Mouse (Mus musculus) heart, postnatal 10 days (tissue): ENCODE results near the gene Ubtd2. TPM values are rescaled to one million over a fixed set of nuclear protein-coding genes. Genes with fewer than 3 reads are reported as not detected.

ENCODE experiments used
- DNase-seq, 2 experiments: peaks; one replicate each; pipeline ENCODE4 v3.0.0; 2021
- intact Hi-C: fragments of 180-260 bp; cut with DNase I; formaldehyde crosslinking; loops from one replicate; pipeline ENCODE4 v1.15.1; 2025
- total RNA-seq, 2 experiments: library from RNA; stranded (reverse); gene quantifications; 2 replicates each; pipeline ENCODE4 v1.2.3; 2021

Ubtd2 gene
- total RNA-seq, 2 experiments from 2014 or later: 18.1 to 19.8 TPM

DNA sequence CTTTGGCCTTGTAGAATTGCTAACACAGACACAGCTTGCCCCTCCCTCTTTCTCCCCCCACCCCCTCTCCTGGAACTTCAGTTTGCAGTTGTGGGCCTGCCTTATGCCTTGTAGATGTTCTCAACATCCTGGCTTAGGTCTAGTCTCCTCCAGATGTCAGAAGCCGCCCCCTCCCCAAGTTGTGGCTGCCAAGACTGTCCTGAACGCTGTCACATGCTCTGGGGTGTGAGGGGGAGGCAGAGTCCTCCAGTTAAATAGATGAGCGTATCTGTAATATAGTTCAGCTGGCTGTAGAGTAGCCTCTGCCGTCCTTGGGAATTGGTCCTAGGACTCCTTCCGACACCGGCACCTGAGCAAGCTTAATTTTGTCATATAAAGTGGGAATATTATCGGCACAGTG is 84.5 kb downstream of the Ubtd2 start:
- intact Hi-C loops: no loop called here
- DNase-seq: no peak

DNA sequence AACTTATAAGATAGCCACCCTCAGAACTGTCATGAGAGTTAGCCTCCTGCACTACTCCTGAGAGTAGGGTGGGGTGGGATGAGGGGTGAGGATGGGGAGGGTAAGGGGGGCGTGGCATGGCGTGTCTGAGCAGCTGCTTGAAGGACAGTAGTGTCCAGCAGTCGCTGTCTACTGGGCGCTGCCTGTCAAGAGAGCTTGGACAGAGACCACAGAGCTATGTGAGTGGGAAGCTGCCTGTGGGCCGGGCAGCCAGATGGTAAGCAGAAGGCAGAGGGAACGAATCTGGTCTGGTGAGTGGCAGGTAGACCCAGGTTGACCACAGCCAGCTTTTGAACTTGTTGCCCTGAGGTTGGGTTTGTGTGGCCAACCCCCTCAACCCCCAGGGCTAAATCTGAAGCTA is 85.3 kb downstream of the Ubtd2 start:
- intact Hi-C loops: no loop called here
- no peak for DNase-seq

DNA sequence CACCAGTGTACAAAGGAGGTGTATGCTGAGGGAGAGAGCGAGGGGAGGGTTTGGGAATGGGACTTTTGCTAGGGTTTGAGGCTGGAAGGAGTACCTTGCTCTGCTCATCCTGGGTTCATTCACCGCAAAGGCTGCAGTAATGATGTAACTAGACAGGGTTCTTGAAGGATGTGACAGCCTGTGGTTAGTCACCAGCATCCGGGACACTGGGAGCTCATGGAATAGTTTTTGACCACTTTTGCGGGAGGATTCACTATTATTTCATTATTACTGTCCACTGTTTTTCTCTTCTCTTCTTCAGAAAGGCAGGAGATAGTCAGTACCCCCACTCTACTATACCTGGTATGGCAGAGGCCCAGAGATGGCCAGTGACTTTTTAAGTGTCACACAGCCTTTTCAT is 87.0 kb downstream of the Ubtd2 start:
- DNase-seq: no peak

DNA sequence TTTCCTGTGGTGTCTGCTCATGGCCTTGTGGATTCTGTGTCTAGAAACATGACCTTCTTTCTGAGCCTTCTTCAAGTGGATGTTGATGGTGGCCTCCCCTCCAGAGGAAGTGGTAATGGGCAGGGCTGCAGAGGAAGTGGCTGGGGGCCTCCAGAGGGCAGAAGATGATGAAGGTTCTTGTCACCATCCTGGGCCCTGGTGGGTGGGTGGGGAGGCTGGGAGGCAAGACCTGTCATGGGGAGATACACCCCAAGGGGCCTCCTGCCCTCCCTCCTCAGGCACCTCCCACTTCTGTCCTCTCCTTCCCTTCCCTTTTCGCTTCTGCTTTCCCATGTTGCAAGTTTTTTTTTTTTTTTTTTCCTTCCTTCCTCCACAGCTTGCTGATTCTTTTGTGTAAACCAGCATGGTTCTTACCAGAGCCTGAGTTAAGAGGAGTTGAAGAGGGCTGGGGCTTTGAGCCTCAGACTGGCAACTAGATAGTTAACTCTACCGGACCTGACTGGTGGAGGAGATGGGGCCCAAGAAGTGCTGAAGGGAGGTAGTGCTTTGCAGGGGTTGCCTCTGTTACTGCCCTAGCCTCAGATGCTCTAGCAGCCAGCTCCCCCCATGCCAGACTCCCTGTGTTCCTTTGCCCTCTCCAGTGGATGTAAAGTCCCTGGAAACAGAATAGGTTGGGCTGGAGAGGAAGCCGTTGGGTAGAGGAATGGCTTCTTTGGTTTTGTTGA is 87.7 kb downstream of the Ubtd2 start:
- DNase-seq: peak in 1 of 2 experiments; percentile 37
- intact Hi-C loops: no loop called here

More for the DNA sequence above, 87.0 kb downstream of the Ubtd2 start:
- intact Hi-C loops: no loop called here

DNA sequence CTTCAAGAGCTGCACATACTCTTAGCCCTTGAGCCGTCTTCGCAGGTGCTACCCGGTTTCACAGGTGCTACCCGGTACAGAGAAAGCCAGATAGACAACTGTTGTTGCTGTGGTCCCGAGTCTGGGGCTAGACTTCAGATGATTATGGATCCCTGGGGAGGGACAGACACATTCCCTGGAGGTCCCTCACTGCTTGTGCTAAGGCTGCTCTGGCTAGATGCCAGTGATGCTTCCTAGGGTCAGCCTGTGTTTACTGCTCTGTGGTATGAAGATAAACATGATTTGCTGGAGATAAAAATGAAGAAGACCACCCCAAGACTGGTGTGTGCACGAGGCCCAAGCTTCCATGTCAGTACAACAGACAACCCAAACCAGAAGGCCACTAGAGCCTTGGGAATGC is 88.9 kb downstream of the Ubtd2 start:
- intact Hi-C loops: no loop called here
- DNase-seq: no peak

DNA sequence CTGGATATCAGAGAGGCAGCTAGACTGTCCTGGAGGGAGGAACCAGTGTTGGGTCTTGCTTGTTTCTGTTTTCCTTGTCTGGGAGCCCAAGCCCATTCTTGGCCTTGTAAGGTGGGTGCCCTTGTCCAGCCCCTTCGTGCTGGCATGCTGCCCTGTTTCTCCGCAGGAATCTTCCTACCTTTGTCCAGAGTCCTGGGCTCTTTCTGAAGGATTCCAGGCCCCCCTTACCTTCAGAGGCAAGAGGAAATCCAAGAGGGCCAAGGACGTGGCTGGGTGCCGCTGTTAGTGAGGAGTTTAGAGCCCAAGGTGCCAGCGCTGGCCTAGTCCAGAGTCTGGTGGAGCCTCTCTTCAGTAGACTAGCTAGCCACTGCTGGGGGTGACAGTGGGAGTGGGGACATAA is 89.3 kb downstream of the Ubtd2 start:
- intact Hi-C loops: no loop called here
- DNase-seq: no peak

DNA sequence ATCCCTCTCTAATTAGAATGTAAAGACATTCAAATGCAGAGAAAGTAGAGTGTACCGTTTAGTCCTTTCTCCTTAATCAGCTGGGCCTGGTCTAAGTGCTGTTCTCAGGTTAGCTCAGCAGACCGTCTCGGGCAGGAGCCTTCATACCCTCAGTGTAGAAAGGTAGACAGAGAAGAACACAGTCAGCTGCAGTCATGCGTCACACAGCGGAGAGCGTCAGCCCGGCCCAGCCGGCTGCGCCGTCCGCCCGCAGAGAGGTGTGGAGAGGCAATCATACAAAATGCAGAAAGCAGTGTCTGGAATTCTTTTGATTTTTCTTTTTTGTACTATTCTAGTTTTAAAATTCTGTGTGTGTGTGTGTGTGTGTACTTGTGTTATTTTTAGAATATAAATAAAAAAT is 90.4 kb downstream of the Ubtd2 start:
- intact Hi-C loops: no loop called here

DNA sequence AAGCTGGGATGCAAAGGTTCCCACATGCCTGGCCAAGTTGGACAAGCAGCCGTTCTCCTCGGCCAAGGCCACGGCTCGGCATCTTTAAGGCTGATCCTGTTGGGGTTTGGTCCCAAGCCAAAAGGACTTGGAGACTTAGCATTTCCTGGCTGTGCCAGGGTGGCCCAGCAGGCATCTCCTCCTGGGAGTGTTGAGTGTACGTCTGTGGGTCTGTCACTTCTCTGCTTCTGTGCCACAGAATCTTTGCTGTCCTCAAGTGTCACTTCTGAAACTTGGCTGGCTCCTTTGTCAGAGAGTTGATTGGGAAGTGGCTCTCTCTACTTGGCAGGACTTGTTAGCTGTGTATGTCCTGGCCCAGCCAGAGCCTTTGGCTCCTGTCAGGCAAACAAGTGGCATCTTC is 91.3 kb downstream of the Ubtd2 start:
- DNase-seq: peak; percentile 66 to 69
- intact Hi-C loops: no loop called here

More for the DNA sequence above, 90.4 kb downstream of the Ubtd2 start:
- DNase-seq: no peak

DNA sequence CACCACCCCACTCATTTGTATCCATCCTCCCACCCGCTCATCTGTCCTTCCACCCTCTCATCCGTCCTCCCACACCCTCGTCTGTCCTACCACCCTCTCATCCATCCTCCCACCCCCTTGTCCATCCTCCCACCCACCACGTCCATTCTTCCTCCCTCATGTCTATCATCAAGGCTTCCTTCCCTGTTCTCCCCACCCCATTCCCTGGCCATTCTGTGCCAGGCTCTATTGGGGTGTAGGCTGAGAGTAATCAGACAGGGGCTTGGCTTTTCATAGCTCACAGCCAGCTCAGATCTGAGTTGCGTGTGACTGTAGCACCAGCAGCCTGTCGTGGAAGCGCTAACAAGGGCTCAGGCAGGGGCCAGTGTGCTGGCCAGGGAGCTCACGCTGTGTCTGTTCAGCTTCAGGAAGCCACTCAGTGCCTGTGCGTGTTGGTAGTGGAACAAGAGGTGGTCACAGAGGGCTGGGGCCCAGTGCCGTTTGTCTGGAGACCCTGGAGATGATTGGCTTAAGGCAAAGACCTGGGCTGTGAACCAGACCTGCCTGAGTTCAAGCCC is 92.3 kb downstream of the Ubtd2 start:
- intact Hi-C loops: no loop called here
- no peak for DNase-seq

DNA sequence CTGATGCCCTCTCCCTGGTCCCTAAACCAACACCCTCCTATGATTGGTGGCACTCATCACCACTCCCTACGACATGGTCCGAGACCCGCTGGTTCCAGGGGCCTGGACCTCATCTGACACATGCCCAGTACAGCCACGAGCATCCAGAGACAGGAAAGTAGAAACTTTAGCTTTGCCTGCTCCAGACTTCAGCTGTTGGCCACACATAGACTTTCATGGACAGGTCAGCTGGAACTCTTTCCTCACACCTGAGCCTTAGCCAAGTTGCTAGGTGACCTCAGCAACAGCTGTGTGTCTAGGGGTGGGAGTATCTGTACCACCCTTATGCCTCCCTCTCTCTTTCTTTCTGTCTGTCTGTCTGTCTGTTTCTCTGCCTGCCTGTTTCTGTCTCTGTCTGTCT is 93.1 kb downstream of the Ubtd2 start:
- DNase-seq: peak in 1 of 2 experiments; percentile 61
- intact Hi-C loops: no loop called here

DNA sequence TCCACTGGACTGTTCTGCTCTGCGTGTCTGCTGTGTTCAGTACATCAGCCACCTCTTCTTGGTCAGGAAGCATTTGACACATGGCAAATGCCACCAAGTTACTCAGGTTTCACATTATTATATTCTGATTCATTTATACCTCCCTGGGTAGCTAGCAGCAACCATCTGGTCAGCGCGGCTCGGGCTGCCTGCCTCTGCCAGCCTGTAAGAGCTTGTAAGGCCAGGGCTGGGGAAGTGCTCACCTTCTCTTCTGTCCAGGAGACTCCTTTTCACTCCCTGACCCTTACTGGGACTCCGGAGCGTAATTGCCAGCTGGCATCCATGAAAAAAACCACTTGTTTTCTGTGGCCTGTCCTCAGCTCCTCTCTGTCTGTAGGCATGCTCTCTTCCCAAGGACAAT is 94.1 kb downstream of the Ubtd2 start:
- DNase-seq: no peak

DNA sequence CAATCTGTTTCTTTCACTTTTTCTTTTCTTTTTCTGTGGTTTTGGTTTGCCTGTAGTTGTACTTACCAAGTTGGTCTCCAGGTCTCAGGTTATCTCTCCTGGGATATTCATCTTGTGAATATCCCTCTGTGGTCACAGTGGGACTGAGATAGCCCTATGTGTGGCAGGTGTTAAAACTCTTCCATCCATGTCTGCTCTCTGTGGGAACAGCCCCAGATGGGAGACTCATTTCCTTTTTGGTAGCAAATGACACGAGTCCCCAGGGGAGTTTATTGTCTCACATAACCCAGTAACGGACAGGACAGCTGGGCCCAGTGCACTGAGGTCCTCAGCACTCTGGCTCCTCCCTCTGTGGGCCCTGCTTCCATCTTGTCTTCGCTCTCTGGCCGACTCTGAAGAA is 94.9 kb downstream of the Ubtd2 start:
- intact Hi-C loops: loop anchor here (2.0 kb wide), 1 partner anchor 15 kb away; no protein-coding TSS in a partner anchor
- DNase-seq: peak; percentile 63 to 65

More for the DNA sequence above, 94.1 kb downstream of the Ubtd2 start:
- intact Hi-C loops: no loop called here

DNA sequence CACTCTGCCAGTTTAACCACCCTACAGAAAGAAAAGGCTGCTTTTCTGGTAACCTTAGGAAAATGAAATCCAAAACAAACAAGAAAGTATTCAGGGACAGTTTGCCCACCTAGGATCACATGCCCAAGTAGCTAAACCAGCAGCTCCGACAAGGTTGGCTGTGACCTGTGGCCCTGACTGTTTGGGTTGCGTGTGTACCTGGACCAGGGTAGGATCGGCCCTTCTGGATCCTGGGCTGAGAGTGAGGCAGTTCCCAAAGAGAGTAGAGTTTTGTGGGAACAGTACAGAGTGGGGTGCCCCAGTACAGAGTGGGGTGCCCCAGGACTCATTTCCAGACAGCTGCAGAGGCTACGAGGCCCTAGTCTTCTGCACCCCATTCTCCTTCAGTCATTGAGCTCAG is 95.9 kb downstream of the Ubtd2 start:
- DNase-seq: no peak
- intact Hi-C loops: loop anchor here (2.0 kb wide), 1 partner anchor 16 kb away; no protein-coding TSS in a partner anchor

DNA sequence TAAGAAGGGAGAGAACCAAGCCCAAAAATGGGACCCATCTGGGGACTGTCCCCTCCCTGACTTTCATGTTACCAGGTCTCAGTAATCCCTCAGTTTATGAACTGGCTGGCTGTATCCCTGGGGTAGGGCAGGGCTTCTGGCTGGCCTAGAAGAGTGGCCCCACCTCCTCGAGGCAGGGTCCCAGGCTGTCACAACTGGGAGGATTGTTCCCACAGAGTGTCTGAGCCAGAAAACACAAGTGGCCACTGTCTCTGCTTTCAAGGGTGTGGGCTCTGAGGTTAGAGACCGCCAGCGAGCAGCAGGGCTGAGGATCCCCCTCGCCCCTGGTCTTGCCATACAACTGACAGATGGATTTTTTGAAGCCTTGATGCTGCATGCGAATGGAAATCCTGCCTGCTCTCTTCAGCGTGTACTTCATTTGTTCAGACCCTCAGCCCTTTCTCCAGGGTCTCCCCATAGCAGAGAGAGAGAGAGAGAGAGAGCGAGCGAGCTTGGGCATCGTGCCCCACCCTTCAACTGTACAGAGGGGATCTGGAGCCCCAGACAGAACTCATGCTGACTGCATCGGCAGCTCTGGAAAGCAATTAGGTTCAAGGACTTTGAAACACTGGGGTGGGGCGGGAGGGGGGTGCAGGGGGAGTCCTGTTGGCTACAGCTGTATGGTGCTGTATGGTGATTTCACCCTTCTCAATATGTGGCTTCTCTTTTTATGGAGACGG is 96.6 kb downstream of the Ubtd2 start:
- intact Hi-C loops: loop anchor here (2.0 kb wide), 1 partner anchor 17 kb away; no protein-coding TSS in a partner anchor
- peak in 1 of 2 experiments; percentile 47 for DNase-seq

DNA sequence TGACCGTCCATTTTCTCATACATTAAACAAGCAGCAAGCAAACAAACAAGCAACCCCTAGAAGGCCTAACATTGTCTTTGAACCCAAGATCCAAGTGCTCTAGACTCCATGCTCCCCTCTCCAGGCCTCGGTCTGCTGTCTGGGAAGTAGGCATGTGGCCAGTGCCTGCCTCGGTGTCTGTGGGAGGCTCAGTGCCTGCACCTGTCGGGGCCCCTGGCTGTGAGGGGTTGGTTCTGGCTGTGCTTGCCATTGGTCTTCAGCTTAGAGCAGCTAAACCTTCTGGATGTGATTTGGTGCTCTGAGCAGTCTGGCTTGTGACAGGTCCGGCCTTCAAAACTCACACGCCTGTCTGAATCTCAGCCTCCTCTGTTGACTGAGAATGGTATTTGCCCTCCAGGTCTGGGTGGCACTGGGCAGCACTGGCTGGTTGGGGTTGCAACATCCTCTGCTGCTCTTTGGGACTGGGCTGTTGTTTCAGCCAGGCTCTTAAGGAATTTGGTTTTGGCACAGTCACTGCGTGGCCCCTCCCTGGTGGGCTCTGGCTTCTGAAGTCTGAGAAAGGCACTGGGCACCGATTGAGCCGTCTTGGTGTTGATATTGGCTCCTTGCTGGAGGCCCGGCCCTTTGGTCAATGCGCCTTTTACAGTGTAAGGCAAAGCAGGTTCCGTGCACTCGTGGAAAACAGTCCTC is 97.4 kb downstream of the Ubtd2 start:
- DNase-seq: peak in 1 of 2 experiments; percentile 42
- intact Hi-C loops: no loop called here

DNA sequence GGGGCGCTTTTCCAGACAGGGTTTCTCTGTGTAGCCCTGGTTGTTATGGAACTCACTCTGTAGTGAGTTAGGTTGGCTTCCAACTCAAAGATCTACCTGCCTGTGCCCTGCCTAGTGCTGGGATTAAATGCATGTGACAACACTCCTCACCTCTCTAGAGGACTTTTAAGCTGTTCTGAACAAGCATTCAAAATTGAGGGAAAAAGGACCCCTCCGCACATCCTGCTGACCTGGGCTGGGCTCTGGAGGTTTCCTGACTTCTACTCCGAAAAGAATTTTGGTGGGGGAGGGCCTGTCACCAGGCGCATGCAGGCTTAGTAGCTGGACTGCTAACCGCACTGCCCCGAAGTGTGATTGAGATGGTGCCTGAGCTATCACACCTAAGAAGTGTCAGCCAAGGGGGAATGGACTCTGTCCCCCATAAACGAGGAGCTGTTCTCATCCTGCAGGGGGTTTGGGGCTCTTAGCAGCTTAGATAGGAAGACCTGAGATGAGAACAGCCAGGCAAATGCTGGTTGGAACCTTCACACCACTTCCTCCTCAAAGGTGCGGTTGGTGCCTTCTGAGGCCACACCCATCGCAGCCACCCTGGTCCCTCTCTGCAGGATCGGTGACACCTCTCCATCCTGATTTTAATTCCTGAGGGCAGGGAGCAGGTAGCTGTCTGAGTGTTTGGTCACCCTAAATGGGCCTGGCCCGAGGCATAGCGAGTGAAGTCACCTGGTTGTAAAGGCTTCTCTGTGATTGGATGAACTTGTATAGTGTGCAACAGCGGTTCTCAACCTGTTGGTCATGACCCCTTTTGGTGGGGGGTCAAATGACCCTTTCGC is 98.4 kb downstream of the Ubtd2 start:
- intact Hi-C loops: no loop called here
- DNase-seq: no peak

DNA sequence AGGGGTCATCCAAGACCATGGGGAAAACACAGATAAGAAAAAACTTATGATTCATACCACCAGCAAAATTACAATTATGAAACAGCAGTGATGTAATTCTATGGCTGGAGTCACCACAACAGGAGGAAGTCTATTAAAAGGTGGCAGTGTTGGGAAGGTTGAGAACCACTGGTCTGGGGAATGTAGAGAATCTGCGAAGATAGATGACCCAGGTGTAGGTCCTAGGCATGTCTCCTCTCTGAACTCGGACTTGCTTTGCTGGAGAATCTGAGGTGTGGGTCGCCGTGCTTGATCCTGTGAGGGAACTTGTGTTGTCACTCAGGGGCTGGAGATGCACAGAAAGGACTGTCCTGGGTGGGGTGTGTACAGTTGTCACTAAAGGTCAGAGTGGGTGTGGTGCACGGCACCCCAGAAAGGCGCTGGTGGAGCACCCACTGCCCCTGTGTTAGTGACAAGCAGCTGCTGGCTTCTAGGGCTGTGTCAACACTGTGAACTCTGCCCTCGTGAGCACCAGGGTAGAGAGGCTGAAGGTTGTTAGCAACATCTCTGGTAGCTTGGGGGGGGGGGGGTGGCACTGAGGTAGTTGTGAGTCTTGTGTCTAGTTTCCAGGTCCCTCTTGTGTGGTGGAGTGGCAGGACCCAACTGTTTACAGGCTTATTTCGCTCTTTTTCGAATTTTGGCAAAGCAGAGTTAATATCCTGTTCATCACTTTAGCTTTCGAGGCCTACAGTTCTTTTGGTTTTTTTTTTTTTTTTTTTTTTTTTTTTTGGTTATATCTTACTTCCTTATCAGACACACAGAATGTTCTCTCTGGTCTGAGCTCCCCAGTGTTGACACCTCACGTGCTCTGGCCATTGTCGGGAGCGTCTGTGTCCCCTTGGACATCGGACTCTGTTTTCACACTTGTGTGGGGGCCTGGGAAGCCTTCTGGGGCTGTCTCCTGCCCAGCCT is 99.2 kb downstream of the Ubtd2 start:
- no peak for DNase-seq
- intact Hi-C loops: no loop called here

DNA sequence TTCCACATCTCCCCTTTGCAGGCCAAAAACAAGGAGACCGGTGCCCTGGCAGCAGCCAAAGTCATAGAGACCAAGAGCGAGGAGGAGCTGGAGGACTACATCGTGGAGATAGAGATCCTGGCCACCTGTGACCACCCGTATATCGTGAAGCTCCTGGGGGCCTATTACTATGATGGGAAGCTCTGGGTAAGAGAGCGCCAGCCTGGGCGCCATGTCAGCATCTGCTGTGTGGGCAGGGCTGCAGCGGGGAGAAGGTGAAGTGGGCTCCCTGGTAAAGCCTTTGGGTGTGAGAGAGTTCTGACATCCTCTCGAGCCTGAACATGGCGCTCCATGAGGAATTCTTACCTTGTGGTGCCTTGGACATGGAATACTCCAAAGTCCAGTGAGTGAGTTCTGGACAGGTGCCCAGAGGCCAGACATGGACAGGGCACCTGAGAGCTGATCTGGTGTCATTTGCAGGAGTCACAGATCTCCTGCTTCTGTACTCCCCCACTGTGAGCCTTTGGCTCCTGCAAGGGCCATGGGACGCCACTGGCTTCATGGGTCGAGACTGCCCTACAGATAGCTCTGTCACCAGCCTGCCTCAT is 100.0 kb downstream of the Ubtd2 start:
- intact Hi-C loops: no loop called here
- no peak for DNase-seq
